Mouse (Mus musculus) ES-Bruce4 (cell line): ENCODE measurements at regions not wholly inside any gene's neighbourhood (a gene's known extent, or its start where the extent isn't known, plus 50 kb on each side); places are given as distances from the start of the nearest gene placed in this dataset.

Experiments used
- H3K27ac ChIP-seq: 2 replicates; pipeline ENCODE4 v1.5.1; 2012; ENCODE audit warnings: low read length, inconsistent platforms; ENCODE audit not compliant: insufficient read depth
- H3K27me3 ChIP-seq: 2 replicates; pipeline ENCODE4 v1.6.1; 2012; ENCODE audit warnings: mild to moderate bottlenecking, low read length, inconsistent platforms; ENCODE audit not compliant: control insufficient read depth, poor library complexity, insufficient read depth, severe bottlenecking
- H3K36me3 ChIP-seq: 2 replicates; pipeline ENCODE4 v1.6.1; 2012; ENCODE audit warnings: inconsistent platforms, mild to moderate bottlenecking, low read length, moderate library complexity; ENCODE audit not compliant: control insufficient read depth, poor library complexity, insufficient read depth, severe bottlenecking
- H3K4me1 ChIP-seq: one replicate; pipeline ENCODE4 v1.8.1; 2011; ENCODE audit warnings: low read length; ENCODE audit not compliant: control insufficient read depth, insufficient read depth
- H3K4me3 ChIP-seq: 2 replicates; pipeline ENCODE4 v1.5.1; 2011; ENCODE audit warnings: low read depth, mild to moderate bottlenecking, low read length
- H3K9ac ChIP-seq: 2 replicates; pipeline ENCODE4 v1.6.1; 2012; ENCODE audit warnings: low read depth, mild to moderate bottlenecking, inconsistent platforms; ENCODE audit not compliant: poor library complexity, severe bottlenecking
- H3K9me3 ChIP-seq: replicated peaks from 2 replicates; pipeline ENCODE4 v1.6.1; 2012; ENCODE audit warnings: mild to moderate bottlenecking, low read length, inconsistent platforms; ENCODE audit not compliant: control insufficient read depth, poor library complexity, insufficient read depth, severe bottlenecking
- CTCF ChIP-seq: IDR thresholded peaks from one replicate; pipeline ENCODE4 v1.8.1; 2011; ENCODE audit warnings: low read depth, low read length
- EP300 ChIP-seq: IDR thresholded peaks from 2 replicates; pipeline ENCODE4 v1.6.1; 2011; ENCODE audit warnings: low read depth, low read length; ENCODE audit not compliant: insufficient read depth
- POLR2A ChIP-seq: IDR thresholded peaks from one replicate; pipeline ENCODE4 v1.8.1; 2011; ENCODE audit warnings: low read length; ENCODE audit not compliant: insufficient read depth

DNA sequence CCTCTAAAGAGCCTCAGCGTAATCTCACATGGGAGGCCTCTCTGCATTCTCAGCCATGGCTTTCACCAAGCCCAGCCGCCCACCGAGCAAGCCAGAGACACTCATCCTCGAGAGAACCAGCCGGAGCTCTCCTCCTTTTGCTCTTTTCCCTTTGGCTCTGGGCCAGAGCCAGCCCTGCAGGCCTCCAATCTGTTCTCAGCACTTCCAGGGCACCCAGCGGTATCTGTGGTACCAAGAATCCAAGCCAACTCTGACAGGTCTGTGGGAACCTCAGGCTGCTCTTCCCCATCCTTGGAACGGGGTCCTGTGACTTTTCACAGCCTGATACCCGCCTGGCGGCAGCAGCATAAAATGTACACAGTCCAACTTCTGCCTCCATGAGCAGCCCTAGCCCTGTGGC, 58.7 kb upstream of the Lnp1 start:
- H3K9ac ChIP-seq = no peak overlapping the region
- H3K36me3 ChIP-seq = no peaks in the 10 kb centered on the region
- TF ChIP-seq EP300 (no peak), POLR2A (no peak), CTCF (no peak)
- H3K27ac ChIP-seq = no peak overlapping the region
- H3K4me1 ChIP-seq = no peaks in the 10 kb centered on the region
- no peaks in the 10 kb centered on the region for H3K27me3 ChIP-seq
- no peaks in the 10 kb centered on the region; the same call in 1 of the 2 replicates for H3K9me3 ChIP-seq
- H3K4me3 ChIP-seq = peak overlapping the region; percentile 37; the same call in 1 of the 2 replicates
